Mouse (Mus musculus) embryonic facial prominence, embryonic 14.5 days (tissue): ENCODE measurements around the gene Adamts10. TPM values are rescaled to one million over a fixed set of nuclear protein-coding genes. Genes with fewer than 3 reads are reported as not detected.

Experiments
- ATAC-seq: fragments of 200-750 bp; cut with Nextera tagmentation; 2 replicates; pipeline ENCODE4 v1.8.0; 2017; ENCODE audit warnings: low read depth, moderate number of reproducible peaks, moderate TSS enrichment
- DNase-seq: peaks from one replicate; pipeline ENCODE4 v3.0.0-alpha.2; 2015; ENCODE audit warnings: low spot score
- H3K27ac ChIP-seq: fragments of 300-500 bp; sonication (generic); replicated peaks from 2 replicates; pipeline ENCODE4 v1.5.1; 2014; ENCODE audit warnings: low read depth, mild to moderate bottlenecking, low read length, moderate library complexity
- H3K27me3 ChIP-seq: fragments of 300-500 bp; sonication (generic); replicated peaks from 2 replicates; pipeline ENCODE4 v1.6.1; 2014; ENCODE audit warnings: low read length; ENCODE audit not compliant: control insufficient read depth, insufficient read depth
- H3K36me3 ChIP-seq: fragments of 300-500 bp; sonication (generic); 2 replicates; pipeline ENCODE4 v1.6.1; 2014; ENCODE audit warnings: low read length, mixed read lengths; ENCODE audit not compliant: control insufficient read depth, insufficient read depth
- H3K4me1 ChIP-seq: fragments of 300-500 bp; sonication (generic); 2 replicates; pipeline ENCODE4 v1.6.1; 2014; ENCODE audit warnings: antibody characterized with exemption, low read length; ENCODE audit not compliant: control insufficient read depth, insufficient read depth
- H3K4me2 ChIP-seq: fragments of 300-500 bp; sonication (generic); 2 replicates; pipeline ENCODE4 v1.6.1; 2014; ENCODE audit warnings: low read depth, mild to moderate bottlenecking, low read length, moderate library complexity, mixed read lengths
- H3K4me3 ChIP-seq: fragments of 300-500 bp; sonication (generic); 2 replicates; pipeline ENCODE4 v1.5.1; 2014; ENCODE audit warnings: low read depth, mild to moderate bottlenecking, low read length
- H3K9ac ChIP-seq: fragments of 300-500 bp; sonication (generic); 2 replicates; pipeline ENCODE4 v1.6.1; 2014; ENCODE audit warnings: low read depth, mild to moderate bottlenecking, low read length, moderate library complexity, mixed read lengths
- H3K9me3 ChIP-seq: fragments of 300-500 bp; sonication (generic); 2 replicates; pipeline ENCODE4 v1.6.1; 2016; ENCODE audit warnings: low read length; ENCODE audit not compliant: control insufficient read depth
- WGBS: fragments of 180-500 bp; shearing (Covaris S2); extraction: QIAGEN DNeasy Blood & Tissue Kit; methylation state at CpG from one replicate; pipeline ENCODE4 v1.1.7; 2014; 5-methylcytosine and 5-hydroxymethylcytosine counted together
- polyA plus RNA-seq: library from polyadenylated mRNA; unstranded; fragments of >200 nt; fragmentation: Nextera tagmentation; extraction: Ambion mirVana; gene quantifications from 2 replicates; pipeline ENCODE4 v1.2.1, GENCODE M21; 2014

Adamts10 gene
- polyA plus RNA-seq = 64.3 and 77.0 TPM in 2 replicates

DNA sequence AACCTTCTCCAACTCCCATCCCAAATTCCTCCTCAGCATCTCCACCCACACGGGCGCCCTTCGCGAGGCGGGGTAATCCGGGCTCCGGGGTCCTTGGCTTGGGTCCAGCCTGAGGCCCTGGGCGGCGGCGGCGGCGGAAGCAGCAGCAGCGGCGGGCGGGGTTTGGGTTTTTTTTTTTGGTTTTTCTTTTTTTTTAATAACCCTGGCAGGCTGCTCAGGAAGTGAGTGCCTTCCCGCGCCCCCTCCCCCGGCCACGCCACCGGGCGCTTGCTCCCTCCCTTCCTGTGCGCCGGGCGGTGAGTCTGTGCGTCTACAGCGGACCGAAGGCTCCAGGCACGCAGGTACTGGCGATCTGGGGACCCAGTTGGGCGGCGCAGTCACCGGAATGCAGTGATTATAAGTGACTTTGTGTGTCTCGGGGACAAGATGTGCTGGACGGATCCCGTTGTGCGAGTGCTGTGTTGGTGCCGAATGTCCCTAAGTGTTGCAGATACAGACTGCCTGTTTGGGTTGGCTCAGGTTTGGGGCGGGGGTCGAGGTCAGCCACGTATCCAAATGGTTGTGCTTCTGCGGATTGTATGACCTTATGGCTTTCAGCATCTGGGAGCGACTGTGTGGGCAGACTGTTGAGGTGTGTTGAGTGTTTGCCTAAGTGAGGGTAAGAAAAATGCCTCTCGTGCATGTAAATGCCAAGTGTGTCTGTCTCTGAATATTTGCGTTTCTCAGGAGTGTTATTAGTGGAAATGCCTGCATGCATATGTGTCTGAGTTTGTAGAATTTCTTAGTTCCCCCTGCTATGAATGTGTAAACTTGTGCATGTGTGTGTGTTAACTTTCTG is at the start of gene Adamts10:
Gene Adamts10 (plus strand): TSS at position 287 of the 838 bp plus-strand sequence.
- under 1% methylated on average over 44 of the region's 44 CpGs for WGBS
- ATAC-seq = peak; percentile 70
- H3K4me3 ChIP-seq = peak within 1 kb of the TSS; percentile 68
- H3K9me3 ChIP-seq = no peaks in the 10 kb centered on the region
- peaks cover 24% of the 10 kb centered on the region for H3K4me1 ChIP-seq
- no peaks in the 10 kb centered on the region for H3K27me3 ChIP-seq
- H3K27ac ChIP-seq = peak within 1 kb of the TSS; percentile 84
- peak within 1 kb of the TSS; percentile 66 for H3K4me2 ChIP-seq
- peak within 1 kb of the TSS; percentile 80 for H3K9ac ChIP-seq
- peak; percentile 89 for DNase-seq
- H3K36me3 ChIP-seq = peaks cover 18% of the 10 kb centered on the region

DNA sequence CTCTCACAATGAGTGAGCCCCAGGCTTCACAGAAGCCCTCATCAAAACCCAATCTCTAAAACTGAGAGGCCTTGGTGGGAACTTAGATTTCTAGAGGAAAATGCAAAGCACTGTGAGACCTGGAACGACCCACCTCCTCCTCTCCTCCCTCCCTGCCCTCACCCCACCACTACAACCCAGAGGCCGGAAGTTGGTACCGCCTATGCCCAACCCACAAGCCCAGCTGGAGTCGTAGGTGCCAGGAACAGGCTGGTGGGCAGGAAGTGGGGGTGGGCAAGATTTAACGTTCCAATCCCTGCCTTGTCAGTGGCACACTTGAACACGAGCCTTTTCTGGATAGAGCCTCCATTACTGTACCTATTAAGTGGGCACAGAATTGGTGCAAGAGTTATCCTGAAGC is 40.0 kb upstream of the Adamts10 start:
- no peaks in the 10 kb centered on the region for H3K27me3 ChIP-seq

DNA sequence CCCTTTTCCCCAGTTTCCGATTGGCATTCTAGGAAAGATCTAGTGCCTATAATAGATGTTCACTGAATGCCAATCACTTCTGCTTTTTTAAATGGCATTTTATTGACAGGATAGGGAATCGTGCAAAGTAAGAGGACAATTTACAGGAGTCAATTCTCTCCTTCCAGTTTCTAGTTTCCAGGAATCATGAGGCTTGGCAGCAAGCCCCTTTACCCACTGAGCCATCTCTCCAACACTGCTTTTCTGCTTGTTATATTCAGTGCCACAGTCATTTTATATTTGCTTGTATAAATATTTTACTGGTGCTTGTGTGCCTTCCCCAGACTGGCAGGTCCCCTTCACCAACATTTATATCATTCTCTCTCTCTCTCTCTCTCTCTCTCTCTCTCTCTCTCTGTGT is 36.8 kb upstream of the Adamts10 start:
- WGBS = 71% methylated on average over 2 of the region's 2 CpGs
- DNase-seq = no peak
- no peaks in the 10 kb centered on the region for H3K27me3 ChIP-seq
- no peak overlapping the region for H3K4me3 ChIP-seq
- no peaks in the 10 kb centered on the region for H3K9me3 ChIP-seq
- no peak overlapping the region for H3K9ac ChIP-seq
- H3K4me2 ChIP-seq = no peak overlapping the region
- H3K4me1 ChIP-seq = no peaks in the 10 kb centered on the region
- no peaks in the 10 kb centered on the region for H3K36me3 ChIP-seq
- no peak for ATAC-seq
- H3K27ac ChIP-seq = no peak overlapping the region

More for the DNA sequence above, 40.0 kb upstream of the Adamts10 start:
- ATAC-seq (no peak), DNase-seq (no peak)
- no peak overlapping the region for H3K4me2 ChIP-seq
- peaks cover 5% of the 10 kb centered on the region; the same call in 1 of the 2 replicates for H3K9me3 ChIP-seq
- no peaks in the 10 kb centered on the region for H3K4me1 ChIP-seq
- H3K9ac ChIP-seq = no peak overlapping the region
- WGBS = 42% methylated on average over 6 of the region's 6 CpGs
- H3K27ac ChIP-seq = no peak overlapping the region
- H3K4me3 ChIP-seq = no peak overlapping the region
- H3K36me3 ChIP-seq = no peaks in the 10 kb centered on the region

DNA sequence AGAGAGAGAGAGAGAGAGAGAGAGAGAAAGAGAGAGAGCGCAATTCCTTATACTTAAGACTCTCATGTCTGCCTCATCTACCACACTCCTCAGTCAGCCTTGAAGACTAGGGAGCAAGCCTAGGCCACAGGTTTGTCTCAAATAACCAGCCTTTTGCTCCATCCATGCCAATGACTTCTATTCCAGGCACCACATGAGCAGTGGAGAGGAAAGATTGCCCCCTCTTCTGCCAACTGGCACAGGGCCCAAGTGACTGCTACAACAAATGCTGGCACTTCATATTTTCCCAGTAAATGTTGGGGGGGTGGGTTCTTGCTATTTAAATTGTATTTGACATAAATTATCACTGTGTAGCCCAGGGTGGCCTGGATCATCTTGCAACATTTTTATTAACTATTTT is 36.4 kb upstream of the Adamts10 start:
- no peak overlapping the region for H3K27ac ChIP-seq
- H3K4me1 ChIP-seq = no peaks in the 10 kb centered on the region
- H3K27me3 ChIP-seq = no peaks in the 10 kb centered on the region
- H3K4me3 ChIP-seq = no peak overlapping the region
- DNase-seq (peak; percentile 76), ATAC-seq (no peak)
- H3K9me3 ChIP-seq = no peaks in the 10 kb centered on the region
- 92% methylated on average over 1 of the region's 1 CpGs for WGBS
- no peaks in the 10 kb centered on the region for H3K36me3 ChIP-seq
- H3K9ac ChIP-seq = no peak overlapping the region
- H3K4me2 ChIP-seq = no peak overlapping the region

DNA sequence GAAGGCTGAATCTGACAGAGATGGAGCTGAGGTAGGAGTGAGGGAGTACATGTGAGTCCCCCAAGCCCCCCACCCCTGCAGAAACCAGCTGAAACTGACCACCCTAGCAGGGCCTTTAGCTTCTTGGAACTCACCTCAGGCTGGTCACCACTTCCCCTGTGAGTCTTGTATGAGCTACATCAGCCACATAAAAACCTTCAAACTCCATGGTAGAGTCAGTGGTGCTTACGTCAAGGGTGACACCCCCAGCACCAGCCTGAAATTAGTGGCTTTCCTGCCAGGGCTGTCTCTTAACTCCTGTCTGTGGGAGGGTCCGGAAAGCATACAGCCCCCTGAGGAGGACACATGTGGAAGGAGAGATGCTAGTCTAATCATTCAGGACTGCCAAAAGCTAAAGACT is 32.6 kb upstream of the Adamts10 start:
- Histone ChIP-seq H3K9me3 (no peaks in the 10 kb centered on the region), H3K4me2 (no peak overlapping the region), H3K36me3 (no peaks in the 10 kb centered on the region), H3K9ac (no peak overlapping the region), H3K27me3 (no peaks in the 10 kb centered on the region), H3K27ac (no peak overlapping the region), H3K4me1 (no peaks in the 10 kb centered on the region), H3K4me3 (no peak overlapping the region)
- DNase-seq = no peak
- 93% methylated on average over 2 of the region's 2 CpGs for WGBS
- ATAC-seq = no peak

DNA sequence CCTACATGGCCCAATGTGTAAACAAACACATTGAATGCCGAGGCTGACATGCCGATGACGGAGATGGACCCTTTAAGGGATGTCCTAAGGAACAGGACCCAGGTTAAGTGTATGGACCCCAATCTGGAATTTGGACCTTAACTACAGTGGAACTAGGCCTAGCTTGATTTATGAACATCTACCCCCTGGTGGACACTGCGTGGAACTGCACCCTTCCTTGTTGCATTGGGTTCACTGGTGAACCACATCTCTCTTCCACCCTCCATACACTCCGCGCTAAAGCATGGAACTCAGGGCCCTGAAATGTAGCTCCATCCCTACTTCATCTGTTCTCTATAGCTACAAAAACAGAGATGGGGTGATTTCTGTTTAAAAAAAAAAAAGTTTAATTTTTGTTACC is 30.9 kb upstream of the Adamts10 start:
- Histone ChIP-seq H3K4me2 (no peak overlapping the region), H3K27me3 (no peaks in the 10 kb centered on the region), H3K27ac (no peak overlapping the region), H3K9me3 (no peaks in the 10 kb centered on the region), H3K4me3 (no peak overlapping the region), H3K9ac (no peak overlapping the region), H3K4me1 (no peaks in the 10 kb centered on the region), H3K36me3 (no peaks in the 10 kb centered on the region)
- 63% methylated on average over 6 of the region's 6 CpGs for WGBS
- ATAC-seq = no peak
- DNase-seq = peak; percentile 20

DNA sequence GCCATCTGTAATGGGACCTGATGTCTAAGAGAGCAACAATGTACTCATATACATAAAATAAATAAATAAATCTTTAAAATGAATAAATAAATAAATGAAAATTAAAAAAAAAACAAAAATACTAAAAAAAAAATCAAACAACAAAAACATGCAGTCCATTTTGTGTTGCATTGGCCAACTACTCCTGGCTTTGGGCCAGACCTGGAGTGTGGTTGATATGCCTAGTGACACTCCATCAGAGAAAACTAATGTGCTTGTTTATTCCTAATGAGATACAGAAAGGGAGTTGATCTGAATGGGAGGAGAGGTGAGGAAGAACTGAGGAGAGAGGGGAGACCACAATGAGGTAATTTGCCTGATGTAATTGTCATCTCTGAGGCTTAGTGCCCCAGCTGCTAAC is 29.4 kb upstream of the Adamts10 start:
- H3K4me1 ChIP-seq = no peaks in the 10 kb centered on the region
- no peaks in the 10 kb centered on the region for H3K9me3 ChIP-seq
- DNase-seq (no peak), ATAC-seq (no peak)
- H3K4me3 ChIP-seq = no peak overlapping the region
- no peaks in the 10 kb centered on the region for H3K36me3 ChIP-seq
- no peak overlapping the region for H3K9ac ChIP-seq
- no peak overlapping the region for H3K4me2 ChIP-seq
- no peak overlapping the region for H3K27ac ChIP-seq
- H3K27me3 ChIP-seq = no peaks in the 10 kb centered on the region

DNA sequence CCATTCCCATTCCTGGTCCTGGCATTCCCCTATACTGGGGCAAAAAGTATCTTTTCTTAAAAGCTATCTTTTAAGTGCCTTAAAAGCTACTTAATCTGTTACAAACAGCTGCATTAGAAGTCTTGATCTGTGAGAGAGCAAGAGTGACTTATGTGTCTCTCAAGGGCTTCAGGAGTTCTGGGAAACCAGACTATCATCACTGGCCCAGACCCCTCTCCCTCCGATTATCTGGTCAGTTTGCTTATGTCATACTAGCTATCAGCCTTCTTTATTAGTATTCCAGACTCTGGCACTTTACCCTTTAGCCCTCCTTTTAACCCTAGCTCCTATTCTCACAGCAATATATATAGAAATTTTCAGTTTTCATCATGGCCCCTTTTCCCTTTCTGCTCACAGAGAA is 25.1 kb upstream of the Adamts10 start:
- DNase-seq = no peak
- no peaks in the 10 kb centered on the region for H3K36me3 ChIP-seq
- no peak overlapping the region for H3K27ac ChIP-seq
- no peak overlapping the region for H3K4me3 ChIP-seq
- H3K27me3 ChIP-seq = no peaks in the 10 kb centered on the region
- no peak for ATAC-seq
- no peak overlapping the region for H3K9ac ChIP-seq
- no peak overlapping the region for H3K4me2 ChIP-seq
- H3K4me1 ChIP-seq = no peaks in the 10 kb centered on the region
- WGBS = 81% methylated on average over 1 of the region's 1 CpGs
- H3K9me3 ChIP-seq = no peaks in the 10 kb centered on the region

DNA sequence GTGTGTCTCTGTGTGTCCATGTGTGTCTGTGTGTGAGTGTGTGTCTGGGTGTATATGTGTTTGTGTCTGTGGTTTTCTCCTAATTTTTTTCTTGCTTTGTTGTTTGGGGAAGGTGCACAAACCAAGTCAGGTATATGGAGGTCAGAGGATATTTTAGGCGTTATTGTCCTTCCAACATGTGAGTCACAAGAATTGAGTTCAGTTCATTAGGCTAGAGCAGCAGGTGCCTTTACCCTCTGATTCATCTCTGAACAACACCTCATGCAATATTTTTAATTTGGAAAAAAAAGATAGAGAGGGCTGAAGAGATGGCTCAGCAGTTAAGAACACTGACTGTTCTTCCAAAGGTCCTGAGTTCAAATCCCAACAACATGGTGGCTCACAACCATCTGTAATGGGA is 15.6 kb upstream of the Adamts10 start:
- no peak overlapping the region for H3K4me2 ChIP-seq
- no peak overlapping the region for H3K27ac ChIP-seq
- 88% methylated on average over 1 of the region's 1 CpGs for WGBS
- H3K36me3 ChIP-seq = no peaks in the 10 kb centered on the region
- no peak for ATAC-seq
- DNase-seq = no peak
- no peak overlapping the region for H3K4me3 ChIP-seq
- no peaks in the 10 kb centered on the region for H3K9me3 ChIP-seq
- H3K4me1 ChIP-seq = no peaks in the 10 kb centered on the region
- H3K27me3 ChIP-seq = no peaks in the 10 kb centered on the region
- H3K9ac ChIP-seq = no peak overlapping the region
